Mouse (Mus musculus): ENCODE data around the gene Cpa5. TPM values are rescaled to one million over a fixed set of nuclear protein-coding genes. Genes with fewer than 3 reads are reported as not detected.

Cpa5 gene
- polyA plus RNA-seq, 2 experiments, result 0.87 to 0.99 TPM

- TF ChIP-seq POLR2A (IDR thresholded peaks at IDR 0.05; ENCODE audit: borderline replicate concordance, extremely low read depth, insufficient read depth, insufficient read length), result no peak
- Histone ChIP-seq H3K9ac (ENCODE audit: low read depth, low read length, severe bottlenecking) (no peak overlapping the region), H3K9me3 (ENCODE audit: control insufficient read depth, low read length) (no peaks in the 10 kb centered on the region), H3K27me3 (ENCODE audit: control insufficient read depth, insufficient read depth, low read length) (no peaks in the 10 kb centered on the region), H3K4me1 (ENCODE audit: control insufficient read depth, insufficient read depth, low read length) (peaks cover 15% of the 10 kb centered on the region), H3K27ac (replicated peaks; ENCODE audit: low read depth, low read length) (no peak overlapping the region), H3K4me2 (replicated peaks; ENCODE audit: low read depth, low read length, severe bottlenecking) (no peak overlapping the region), H3K4me3 (replicated peaks; ENCODE audit: low read length) (no peak overlapping the region), H3K36me3 (ENCODE audit: control insufficient read depth, insufficient read depth, low read length) (peaks cover 4% of the 10 kb centered on the region)
- DNase-seq (ENCODE audit: low spot score) (no peak), ATAC-seq (ENCODE audit: low FRiP score, low read depth) (no peak)
- 72% methylated on average over 10 of the region's 10 CpGs for WGBS
Measured at GRCm38 (mm10) chr6:30569331-30569730, 41.5 kb upstream of the Cpa5 start.

GRCm38 (mm10) chr6:30570012-30570411 is 40.8 kb upstream of the Cpa5 start:
- H3K9ac ChIP-seq (ENCODE audit: low read depth, low read length, severe bottlenecking), result no peak overlapping the region
- H3K27me3 ChIP-seq (ENCODE audit: control insufficient read depth, insufficient read depth, low read length), result no peaks in the 10 kb centered on the region
- H3K27ac ChIP-seq (replicated peaks; ENCODE audit: low read depth, low read length), result no peak overlapping the region
- H3K4me3 ChIP-seq (replicated peaks; ENCODE audit: low read length), result no peak overlapping the region
- ATAC-seq (ENCODE audit: low FRiP score, low read depth) (no peak), DNase-seq (ENCODE audit: low spot score) (no peak)
- WGBS, result 85% methylated on average over 5 of the region's 5 CpGs
- no peak overlapping the region for H3K4me2 ChIP-seq (replicated peaks; ENCODE audit: low read depth, low read length, severe bottlenecking)
- peaks cover 4% of the 10 kb centered on the region for H3K36me3 ChIP-seq (ENCODE audit: control insufficient read depth, insufficient read depth, low read length)
- no peak for TF ChIP-seq POLR2A (IDR thresholded peaks at IDR 0.05; ENCODE audit: borderline replicate concordance, extremely low read depth, insufficient read depth, insufficient read length)
- no peaks in the 10 kb centered on the region for H3K9me3 ChIP-seq (ENCODE audit: control insufficient read depth, low read length)
- H3K4me1 ChIP-seq (ENCODE audit: control insufficient read depth, insufficient read depth, low read length), result peaks cover 22% of the 10 kb centered on the region

GRCm38 (mm10) chr6:30572456-30573311 is 38.1 kb upstream of the Cpa5 start:
- TF ChIP-seq POLR2A (IDR thresholded peaks at IDR 0.05; ENCODE audit: borderline replicate concordance, extremely low read depth, insufficient read depth, insufficient read length), result no peak
- Histone ChIP-seq H3K4me1 (ENCODE audit: control insufficient read depth, insufficient read depth, low read length) (peaks cover 41% of the 10 kb centered on the region), H3K27ac (replicated peaks; ENCODE audit: low read depth, low read length) (peak overlapping the region; percentile 83), H3K27me3 (ENCODE audit: control insufficient read depth, insufficient read depth, low read length) (no peaks in the 10 kb centered on the region), H3K4me3 (replicated peaks; ENCODE audit: low read length) (no peak overlapping the region), H3K9me3 (ENCODE audit: control insufficient read depth, low read length) (no peaks in the 10 kb centered on the region), H3K9ac (ENCODE audit: low read depth, low read length, severe bottlenecking) (no peak overlapping the region), H3K4me2 (replicated peaks; ENCODE audit: low read depth, low read length, severe bottlenecking) (no peak overlapping the region; the same call in 1 of the 2 replicates), H3K36me3 (ENCODE audit: control insufficient read depth, insufficient read depth, low read length) (peaks cover 4% of the 10 kb centered on the region)
- peak; percentile 41 for DNase-seq (ENCODE audit: low spot score)
- WGBS, result 69% methylated on average over 20 of the region's 20 CpGs
- ATAC-seq (ENCODE audit: low FRiP score, low read depth), result no peak

DNA sequence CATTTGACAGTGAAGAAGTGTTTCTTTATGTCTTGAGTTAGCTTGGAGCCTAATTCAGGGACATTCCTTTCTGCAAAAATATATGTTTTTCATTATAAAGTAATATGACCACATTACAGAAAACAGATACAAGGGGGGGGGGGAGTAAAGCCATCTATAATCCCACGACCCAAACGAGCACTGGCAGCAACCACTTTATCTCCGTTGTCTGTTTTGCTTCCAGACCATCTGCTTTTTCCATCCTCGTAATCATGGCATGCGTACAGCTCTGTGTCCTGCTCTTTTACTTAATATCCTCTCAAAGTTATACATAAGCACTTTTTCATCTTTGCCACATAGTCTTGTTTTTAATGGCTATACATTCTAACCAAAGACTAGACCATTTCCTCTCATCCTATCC is 37.4 kb upstream of the Cpa5 start:
- H3K9me3 ChIP-seq (ENCODE audit: control insufficient read depth, low read length), result no peaks in the 10 kb centered on the region
- no peak overlapping the region for H3K4me2 ChIP-seq (replicated peaks; ENCODE audit: low read depth, low read length, severe bottlenecking)
- 43% methylated on average over 5 of the region's 5 CpGs for WGBS
- ATAC-seq (ENCODE audit: low FRiP score, low read depth) (0 out of 2 replicates have a peak, but pooled peaks have one; percentile 13), DNase-seq (ENCODE audit: low spot score) (peak; percentile 71)
- no peak overlapping the region for H3K4me3 ChIP-seq (replicated peaks; ENCODE audit: low read length)
- no peak for TF ChIP-seq POLR2A (IDR thresholded peaks at IDR 0.05; ENCODE audit: borderline replicate concordance, extremely low read depth, insufficient read depth, insufficient read length)
- no peaks in the 10 kb centered on the region for H3K27me3 ChIP-seq (ENCODE audit: control insufficient read depth, insufficient read depth, low read length)
- peaks cover 4% of the 10 kb centered on the region for H3K36me3 ChIP-seq (ENCODE audit: control insufficient read depth, insufficient read depth, low read length)
- H3K4me1 ChIP-seq (ENCODE audit: control insufficient read depth, insufficient read depth, low read length), result peaks cover 37% of the 10 kb centered on the region
- H3K9ac ChIP-seq (ENCODE audit: low read depth, low read length, severe bottlenecking), result no peak overlapping the region
- peak overlapping the region; percentile 83 for H3K27ac ChIP-seq (replicated peaks; ENCODE audit: low read depth, low read length)

DNA sequence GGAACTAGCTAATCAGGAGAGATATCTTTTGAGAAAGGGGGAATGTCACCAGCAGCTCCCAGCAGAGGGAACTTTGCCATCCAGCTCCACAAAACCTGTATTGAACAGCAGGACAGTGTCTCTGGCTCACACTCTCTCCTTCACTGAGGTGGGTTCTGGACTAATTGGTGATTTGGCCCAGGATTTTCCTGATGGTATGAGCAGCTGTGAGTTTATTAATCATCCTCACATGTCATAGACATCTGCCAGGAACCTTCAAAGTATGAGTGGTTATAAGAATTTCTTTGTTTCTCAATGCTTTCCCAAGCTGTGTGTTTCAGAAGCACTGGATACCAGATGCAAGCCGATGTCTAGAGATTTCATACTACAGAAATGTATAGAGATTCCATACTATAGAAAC is 35.9 kb upstream of the Cpa5 start:
- TF ChIP-seq POLR2A (IDR thresholded peaks at IDR 0.05; ENCODE audit: borderline replicate concordance, extremely low read depth, insufficient read depth, insufficient read length), result no peak
- H3K4me1 ChIP-seq (ENCODE audit: control insufficient read depth, insufficient read depth, low read length), result peaks cover 35% of the 10 kb centered on the region
- H3K36me3 ChIP-seq (ENCODE audit: control insufficient read depth, insufficient read depth, low read length), result peaks cover 4% of the 10 kb centered on the region
- peak overlapping the region; percentile 78 for H3K27ac ChIP-seq (replicated peaks; ENCODE audit: low read depth, low read length)
- no peak overlapping the region for H3K4me3 ChIP-seq (replicated peaks; ENCODE audit: low read length)
- no peaks in the 10 kb centered on the region for H3K9me3 ChIP-seq (ENCODE audit: control insufficient read depth, low read length)
- no peaks in the 10 kb centered on the region for H3K27me3 ChIP-seq (ENCODE audit: control insufficient read depth, insufficient read depth, low read length)
- no peak for ATAC-seq (ENCODE audit: low FRiP score, low read depth)
- H3K9ac ChIP-seq (ENCODE audit: low read depth, low read length, severe bottlenecking), result no peak overlapping the region
- 70% methylated on average over 1 of the region's 1 CpGs for WGBS
- no peak overlapping the region for H3K4me2 ChIP-seq (replicated peaks; ENCODE audit: low read depth, low read length, severe bottlenecking)
- DNase-seq (ENCODE audit: low spot score), result peak; percentile 55
